Comparison of ENCODE assay signal across 15 mouse cellular contexts in the genomic region with DNA sequence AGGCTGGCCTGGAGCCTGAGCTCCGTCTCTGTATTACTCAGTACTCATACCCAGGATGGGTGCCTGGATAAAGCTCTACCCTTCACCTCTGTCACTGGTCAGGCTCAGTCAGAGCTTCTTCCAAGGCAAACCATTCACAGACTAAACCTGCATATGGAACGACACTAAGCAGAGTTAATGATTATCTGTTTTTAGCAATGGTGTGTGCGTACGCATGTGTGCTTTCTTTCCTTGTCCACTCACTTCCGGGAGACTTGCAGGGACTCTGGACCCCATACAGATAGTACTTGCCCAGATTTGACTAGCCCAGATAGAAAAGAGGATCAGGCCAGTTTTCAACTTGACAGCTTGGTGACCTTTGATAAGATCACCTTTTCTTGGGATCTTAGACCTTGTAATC. TPM values are rescaled to one million over a fixed set of nuclear protein-coding genes. Genes with fewer than 3 reads are reported as not detected.
DNase-seq lines count a peak whose midpoint lies in the region; ATAC-seq and TF ChIP-seq lines count a peak whose summit lies in the region.
"Had no signal": no experiment of that assay in that cellular context is flagged by ENCODE, and none has a peak within 500 bp of the region (broad histone marks: within the 10 kb centered on the region; RNA-seq: fewer than 3 reads in every experiment).

No protein-coding gene starts in this region.

- peak; percentile 40 for ATAC-seq in intestine, postnatal 0 days
- ATAC-seq: forebrain, embryonic 15.5 days; midbrain, embryonic 15.5 days had no signal

- TF ChIP-seq RAD21 in CH12.LX (IDR thresholded peaks at IDR 0.05; ENCODE audit: low read depth, low read length): no peak

- no peaks in the 10 kb centered on the region for H3K9me3 ChIP-seq in CH12.LX (replicated peaks; ENCODE audit: low read length)
- no peaks in the 10 kb centered on the region for H3K9me3 ChIP-seq in intestine, postnatal 0 days (ENCODE audit: control insufficient read depth)
- H3K9me3 ChIP-seq: forebrain, embryonic 15.5 days; heart, embryonic 15.5 days; limb, embryonic 10.5 days; lung, embryonic 15.5 days; midbrain, embryonic 15.5 days had no signal

- WGBS in intestine, postnatal 0 days: 48% methylated on average over 5 of the region's 5 CpGs
- 87% methylated on average over 5 of the region's 5 CpGs for WGBS in macrophage (ENCODE audit: missing documents)

- H3K4me3 ChIP-seq in CH12.LX (replicated peaks in 1 of 3; ENCODE audit: low read depth in 2 of 3, low read length in 2 of 3, poor library complexity in 1 of 3) (no peak overlapping the region), macrophage (ENCODE audit: inconsistent target) (no peak overlapping the region)
- no peak overlapping the region for H3K4me3 ChIP-seq in intestine, postnatal 0 days (ENCODE audit: low read depth, low read length)
- H3K4me3 ChIP-seq: forebrain, embryonic 15.5 days; heart, embryonic 15.5 days; limb, embryonic 10.5 days; lung, embryonic 15.5 days; midbrain, embryonic 15.5 days had no signal

- no peak for TF ChIP-seq POLR2A in CH12.LX (IDR thresholded peaks at IDR 0.05; ENCODE audit: low read depth, low read length)

- H3K27ac ChIP-seq in CH12.LX (ENCODE audit: insufficient read depth, low read depth) (peak overlapping the region; percentile 7; the same call in 1 of the 2 replicates), macrophage (peak overlapping the region; percentile 98)
- peak overlapping the region; percentile 86 for H3K27ac ChIP-seq in intestine, postnatal 0 days (ENCODE audit: low read depth, low read length)
- H3K27ac ChIP-seq: forebrain, embryonic 15.5 days; heart, embryonic 15.5 days; limb, embryonic 10.5 days; lung, embryonic 15.5 days; midbrain, embryonic 15.5 days had no signal

- no peak overlapping the region for H3K4me2 ChIP-seq in CH12.LX (ENCODE audit: insufficient read depth, low read depth, poor library complexity, severe bottlenecking)
- peak overlapping the region; percentile 35 for H3K4me2 ChIP-seq in intestine, postnatal 0 days (replicated peaks; ENCODE audit: low read depth)
- H3K4me2 ChIP-seq: forebrain, embryonic 15.5 days; heart, embryonic 15.5 days; lung, embryonic 15.5 days; midbrain, embryonic 15.5 days had no signal

- TF ChIP-seq CTCF in CH12.LX (conservative IDR thresholded peaks at IDR 0.05 in 1 of 2, IDR thresholded peaks at IDR 0.05 in 1 of 2; ENCODE audit: low read depth in 2 of 2, low read length in 2 of 2): no peak
- no peak for TF ChIP-seq CTCF in intestine, postnatal 0 days (IDR thresholded peaks at IDR 0.05; ENCODE audit: low read depth)

- dilution Hi-C loops in CH12.LX (cut with MboI; ENCODE audit: extremely low pct_ligation_motif_present, extremely low pct_unique_long_range_greater_than_20kb, low sequenced_read_pairs): no loop called here

- DNase-seq in heart, adult 11 months: peak; percentile 86
- no peak for DNase-seq in heart, postnatal 4 days
- DNase-seq in CH12.LX (ENCODE audit: extremely low read depth): no peak
- no peak for DNase-seq in layer of hippocampus, postnatal 36 days
- no peak for DNase-seq in urinary bladder, postnatal 14 days (ENCODE audit: low spot score)
- DNase-seq: cerebellum, postnatal 10 days; heart, adult 18-20 months; thymus, adult 18-20 months had no signal

- H3K79me2 ChIP-seq in CH12.LX (replicated peaks; ENCODE audit: control insufficient read depth, extremely low read depth, insufficient read depth, poor library complexity, severe bottlenecking) (no peaks in the 10 kb centered on the region), macrophage (ENCODE audit: inconsistent target) (no peaks in the 10 kb centered on the region)

- H3K27me3 ChIP-seq in CH12.LX (replicated peaks): no peaks in the 10 kb centered on the region
- H3K27me3 ChIP-seq in intestine, postnatal 0 days (replicated peaks; ENCODE audit: control insufficient read depth, insufficient read depth, low read length): no peaks in the 10 kb centered on the region
- H3K27me3 ChIP-seq: forebrain, embryonic 15.5 days; heart, embryonic 15.5 days; lung, embryonic 15.5 days; midbrain, embryonic 15.5 days had no signal

- H3K4me1 ChIP-seq in CH12.LX (ENCODE audit: control insufficient read depth in 1 of 2, insufficient read depth in 2 of 2): peaks cover 17 to 52% of the 10 kb centered on the region in 2 experiments
- H3K4me1 ChIP-seq in intestine, postnatal 0 days (replicated peaks; ENCODE audit: control insufficient read depth, insufficient read depth, low read length): peaks cover 13% of the 10 kb centered on the region; the same call in 1 of the 2 replicates

- in situ Hi-C loops in CH12.LX (cut with MboI; ENCODE audit: low pct_ligation_motif_present, low pct_unique_long_range_greater_than_20kb, low sequenced_read_pairs): loop anchor here (5.0 to 25.0 kb wide), 2 partner anchors 179 to 439 kb away; a partner anchor contains a TSS

- H3K36me3 ChIP-seq in CH12.LX (replicated peaks in 1 of 2; ENCODE audit: control insufficient read depth in 1 of 2, insufficient read depth in 1 of 2, low read length in 1 of 2): peaks cover 12 to 43% of the 10 kb centered on the region in 2 experiments
- 0 out of 2 replicates have a peak, but pooled peaks cover 4% of the 10 kb centered on the region for H3K36me3 ChIP-seq in intestine, postnatal 0 days (ENCODE audit: control insufficient read depth, insufficient read depth)
- no peaks in the 10 kb centered on the region for H3K36me3 ChIP-seq in macrophage (ENCODE audit: inconsistent target)
- H3K36me3 ChIP-seq: forebrain, embryonic 15.5 days; heart, embryonic 15.5 days; lung, embryonic 15.5 days; midbrain, embryonic 15.5 days had no signal

- H3K9ac ChIP-seq in CH12.LX (ENCODE audit: insufficient read depth, low read depth): no peak overlapping the region
- no peak overlapping the region for H3K9ac ChIP-seq in intestine, postnatal 0 days (ENCODE audit: low read depth, low read length)
- H3K9ac ChIP-seq: forebrain, embryonic 15.5 days; heart, embryonic 15.5 days; lung, embryonic 15.5 days; midbrain, embryonic 15.5 days had no signal

- no peak for TF ChIP-seq EP300 in CH12.LX (IDR thresholded peaks at IDR 0.05; ENCODE audit: low read length)

TF ChIP-seq in CH12.LX, 34 proteins besides CTCF, POLR2A, EP300 and RAD21:
- TF ChIP-seq ZC3H11A (IDR thresholded peaks at IDR 0.05; ENCODE audit: low read depth, low read length) (no peak), ETS1 (conservative IDR thresholded peaks at IDR 0.05; ENCODE audit: low read depth, low read length) (no peak), POLR2AphosphoS2 (IDR thresholded peaks at IDR 0.05; ENCODE audit: low read depth, low read length) (peak; percentile 62), ZNF384 (IDR thresholded peaks at IDR 0.05; ENCODE audit: low read depth, low read length) (no peak)

RNA-seq across cellular contexts. Expression of a gene that starts 4.0 kb away (rescaled TPM):
- total RNA-seq in heart, postnatal 4 days (2021): 10 to 100 TPM; 14.8 to 15.7 TPM
- 3.6 and 4.7 TPM in 2 replicates for total RNA-seq in CH12.LX (2012; rRNA removed)
- 1.4 and 1.6 TPM in 2 replicates for total RNA-seq in CH12.LX (2014; rRNA removed)
- polyA plus RNA-seq in CH12.LX (2012; ENCODE audit: insufficient read length, low read depth): 29.0 and 30.6 TPM in 2 replicates
- polyA plus RNA-seq in intestine, postnatal 0 days (2015; fragmentation: Nextera tagmentation; extraction: Ambion mirVana): 5.3 and 5.8 TPM in 2 replicates
- total RNA-seq in macrophage (2018; cell fraction: chromatin; rRNA removed): 10 to 100 TPM in 21 of 26 experiments, 1 to 10 TPM in 5; 3.0 to 55.2 (median 34.8) TPM
- total RNA-seq in macrophage (2018; cell fraction: cytosol; rRNA removed): 10 to 100 TPM in 25 of 26 experiments, 1 to 10 TPM in 1; 6.5 to 66.5 (median 35.6) TPM
- total RNA-seq in macrophage (2018; cell fraction: nucleus; rRNA removed): 10 to 100 TPM in 24 of 26 experiments, 1 to 10 TPM in 2; 4.1 to 71.3 (median 38.9) TPM
- polyA plus RNA-seq in macrophage (2018): 21.8 to 49.6 TPM (median 29.0 TPM) in 3 replicates
- total RNA-seq in layer of hippocampus, postnatal 36 days (2021): 10 to 100 TPM; 28.3 to 30.5 TPM

RNA-seq across cellular contexts. Expression of a gene that starts 56.1 kb away (rescaled TPM):
- 10 to 100 TPM; 15.2 to 16.9 TPM for total RNA-seq in heart, postnatal 4 days (2021)
- 79.3 and 100 TPM in 2 replicates for total RNA-seq in CH12.LX (2012; rRNA removed)
- 80.0 and 90.7 TPM in 2 replicates for total RNA-seq in CH12.LX (2014; rRNA removed)
- polyA plus RNA-seq in CH12.LX (2012; ENCODE audit: insufficient read length, low read depth): 111 and 119 TPM in 2 replicates
- polyA plus RNA-seq in intestine, postnatal 0 days (2015; fragmentation: Nextera tagmentation; extraction: Ambion mirVana): 9.6 and 11.1 TPM in 2 replicates
- total RNA-seq in macrophage (2018; cell fraction: chromatin; rRNA removed): 10 to 100 TPM in 24 of 26 experiments, 1 to 10 TPM in 2; 8.4 to 43.9 (median 25.7) TPM
- 10 to 100 TPM in 20 of 26 experiments, 1 to 10 TPM in 6; 7.0 to 17.0 (median 12.0) TPM for total RNA-seq in macrophage (2018; cell fraction: cytosol; rRNA removed)
- 10 to 100 TPM in 17 of 26 experiments, 1 to 10 TPM in 9; 6.0 to 32.1 (median 13.7) TPM for total RNA-seq in macrophage (2018; cell fraction: nucleus; rRNA removed)
- polyA plus RNA-seq in macrophage (2018): 8.7 to 21.0 TPM (median 15.0 TPM) in 3 replicates
- total RNA-seq in layer of hippocampus, postnatal 36 days (2021): 10 to 100 TPM; 30.7 to 36.0 TPM

Comparison
In these comparisons a context has a peak if more than half of its experiments do, and no peak if none do; other contexts are left out.
1. H3K27ac ChIP-seq: peak in every context shown above with its lines; median percentile 98 in macrophage; 86 in intestine, postnatal 0 days; 7 in CH12.LX.